Mouse (Mus musculus) bone marrow macrophage, adult 2 months (primary cell): Measurements from ENCODE around the gene Tunar.

ENCODE experiments used
- CTCF ChIP-seq: IDR thresholded peaks from 2 replicates; pipeline ENCODE4 v1.5.1; 2012; ENCODE audit warnings: low read depth, mild to moderate bottlenecking, low read length, moderate library complexity
- POLR2A ChIP-seq: IDR thresholded peaks from 2 replicates; pipeline ENCODE4 v1.6.1; 2012; ENCODE audit warnings: mild to moderate bottlenecking, low read depth, low read length, borderline replicate concordance

DNA sequence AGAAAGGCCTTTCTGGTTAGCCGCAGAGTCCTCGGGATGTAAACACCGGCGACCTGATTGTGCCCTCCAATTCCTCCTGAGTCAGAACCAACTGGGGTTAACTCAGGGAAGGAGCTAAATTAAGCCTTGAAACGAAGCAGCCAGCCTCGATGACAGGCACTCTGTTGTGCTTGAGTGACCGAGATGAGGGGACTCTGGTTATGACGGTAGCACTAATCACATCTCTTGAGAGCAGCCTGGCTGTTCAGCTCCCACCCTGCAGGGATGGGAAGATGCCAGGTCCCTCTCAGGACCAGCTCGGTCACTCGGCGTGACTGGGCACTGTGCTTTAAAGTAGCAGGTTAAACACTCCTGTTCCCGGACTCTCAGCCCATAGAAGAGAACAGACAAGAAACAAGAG lies 43.3 kb downstream of the Tunar start:
- TF ChIP-seq POLR2A (no peak), CTCF (no peak)
